Mouse (Mus musculus): ENCODE data around the gene Mgat5. TPM values are rescaled to one million over a fixed set of nuclear protein-coding genes. Genes with fewer than 3 reads are reported as not detected.

Gene Mgat5
- polyA plus RNA-seq, 1 experiment = 13.1 TPM

GRCm38 (mm10) chr1:127422565-127422964, 217.8 kb downstream of the Mgat5 start:
- 92% methylated on average over 4 of the region's 4 CpGs for WGBS
- Histone ChIP-seq H3K4me1 (ENCODE audit: control insufficient read depth, insufficient read depth, low read length) (peaks cover 22% of the 10 kb centered on the region), H3K36me3 (ENCODE audit: control insufficient read depth, insufficient read depth, low read length) (no peaks in the 10 kb centered on the region), H3K27ac (ENCODE audit: insufficient read depth, low read depth, low read length) (no peak overlapping the region), H3K27me3 (replicated peaks; ENCODE audit: control insufficient read depth, insufficient read depth, low read length) (no peaks in the 10 kb centered on the region), H3K4me3 (ENCODE audit: insufficient read depth, low read depth, low read length) (no peak overlapping the region)
- no peak for DNase-seq
- TF ChIP-seq CTCF (conservative IDR thresholded peaks at IDR 0.05; ENCODE audit: insufficient read depth, insufficient read length, low read depth, low read length) (no peak), POLR2A (IDR thresholded peaks at IDR 0.05; ENCODE audit: low read depth, low read length) (no peak)

- Histone ChIP-seq H3K4me1 (ENCODE audit: control insufficient read depth, insufficient read depth, low read length) (peaks cover 2% of the 10 kb centered on the region; the same call in 1 of the 2 replicates), H3K36me3 (ENCODE audit: control insufficient read depth, insufficient read depth, low read length) (no peaks in the 10 kb centered on the region), H3K27me3 (replicated peaks; ENCODE audit: control insufficient read depth, insufficient read depth, low read length) (no peaks in the 10 kb centered on the region), H3K4me3 (ENCODE audit: insufficient read depth, low read depth, low read length) (no peak overlapping the region), H3K27ac (ENCODE audit: insufficient read depth, low read depth, low read length) (no peak overlapping the region)
- TF ChIP-seq POLR2A (IDR thresholded peaks at IDR 0.05; ENCODE audit: low read depth, low read length) (no peak), CTCF (conservative IDR thresholded peaks at IDR 0.05; ENCODE audit: insufficient read depth, insufficient read length, low read depth, low read length) (no peak)
- WGBS = 50% methylated on average over 6 of the region's 6 CpGs
- DNase-seq = no peak
Observed at GRCm38 (mm10) chr1:127425021-127425532, 220.3 kb downstream of the Mgat5 start.

- Histone ChIP-seq H3K27me3 (replicated peaks; ENCODE audit: control insufficient read depth, insufficient read depth, low read length) (no peaks in the 10 kb centered on the region), H3K27ac (ENCODE audit: insufficient read depth, low read depth, low read length) (no peak overlapping the region), H3K4me3 (ENCODE audit: insufficient read depth, low read depth, low read length) (no peak overlapping the region), H3K36me3 (ENCODE audit: control insufficient read depth, insufficient read depth, low read length) (no peaks in the 10 kb centered on the region), H3K4me1 (ENCODE audit: control insufficient read depth, insufficient read depth, low read length) (no peaks in the 10 kb centered on the region)
- no peak for DNase-seq
- 95% methylated on average over 7 of the region's 7 CpGs for WGBS
- TF ChIP-seq POLR2A (IDR thresholded peaks at IDR 0.05; ENCODE audit: low read depth, low read length) (no peak), CTCF (conservative IDR thresholded peaks at IDR 0.05; ENCODE audit: insufficient read depth, insufficient read length, low read depth, low read length) (no peak)
Observed at GRCm38 (mm10) chr1:127430290-127430689, 225.5 kb downstream of the Mgat5 start.

- Histone ChIP-seq H3K36me3 (ENCODE audit: control insufficient read depth, insufficient read depth, low read length) (no peaks in the 10 kb centered on the region), H3K4me1 (ENCODE audit: control insufficient read depth, insufficient read depth, low read length) (no peaks in the 10 kb centered on the region), H3K4me3 (ENCODE audit: insufficient read depth, low read depth, low read length) (no peak overlapping the region), H3K27me3 (replicated peaks; ENCODE audit: control insufficient read depth, insufficient read depth, low read length) (no peaks in the 10 kb centered on the region), H3K27ac (ENCODE audit: insufficient read depth, low read depth, low read length) (no peak overlapping the region)
- TF ChIP-seq CTCF (conservative IDR thresholded peaks at IDR 0.05; ENCODE audit: insufficient read depth, insufficient read length, low read depth, low read length) = no peak
- TF ChIP-seq POLR2A (IDR thresholded peaks at IDR 0.05; ENCODE audit: low read depth, low read length) = no peak
- 70% methylated on average over 4 of the region's 4 CpGs for WGBS
- no peak for DNase-seq
Observed at GRCm38 (mm10) chr1:127434829-127435228, 230.0 kb downstream of the Mgat5 start.

GRCm38 (mm10) chr1:127437091-127437490, 232.3 kb downstream of the Mgat5 start:
- DNase-seq = no peak
- no peak for TF ChIP-seq CTCF (conservative IDR thresholded peaks at IDR 0.05; ENCODE audit: insufficient read depth, insufficient read length, low read depth, low read length)
- no peak for TF ChIP-seq POLR2A (IDR thresholded peaks at IDR 0.05; ENCODE audit: low read depth, low read length)
- Histone ChIP-seq H3K4me1 (ENCODE audit: control insufficient read depth, insufficient read depth, low read length) (no peaks in the 10 kb centered on the region), H3K4me3 (ENCODE audit: insufficient read depth, low read depth, low read length) (no peak overlapping the region), H3K27me3 (replicated peaks; ENCODE audit: control insufficient read depth, insufficient read depth, low read length) (no peaks in the 10 kb centered on the region), H3K27ac (ENCODE audit: insufficient read depth, low read depth, low read length) (no peak overlapping the region), H3K36me3 (ENCODE audit: control insufficient read depth, insufficient read depth, low read length) (no peaks in the 10 kb centered on the region)
- WGBS = 49% methylated on average over 6 of the region's 6 CpGs

GRCm38 (mm10) chr1:127439452-127439891, 234.7 kb downstream of the Mgat5 start:
- no peak for DNase-seq
- WGBS = 73% methylated on average over 9 of the region's 9 CpGs
- no peak overlapping the region for H3K4me3 ChIP-seq (ENCODE audit: insufficient read depth, low read depth, low read length)
- no peaks in the 10 kb centered on the region for H3K4me1 ChIP-seq (ENCODE audit: control insufficient read depth, insufficient read depth, low read length)
- TF ChIP-seq POLR2A (IDR thresholded peaks at IDR 0.05; ENCODE audit: low read depth, low read length) (no peak), CTCF (conservative IDR thresholded peaks at IDR 0.05; ENCODE audit: insufficient read depth, insufficient read length, low read depth, low read length) (no peak)
- H3K27ac ChIP-seq (ENCODE audit: insufficient read depth, low read depth, low read length) = no peak overlapping the region
- H3K27me3 ChIP-seq (replicated peaks; ENCODE audit: control insufficient read depth, insufficient read depth, low read length) = no peaks in the 10 kb centered on the region
- no peaks in the 10 kb centered on the region for H3K36me3 ChIP-seq (ENCODE audit: control insufficient read depth, insufficient read depth, low read length)

- no peak for TF ChIP-seq CTCF (conservative IDR thresholded peaks at IDR 0.05; ENCODE audit: insufficient read depth, insufficient read length, low read depth, low read length)
- TF ChIP-seq POLR2A (IDR thresholded peaks at IDR 0.05; ENCODE audit: low read depth, low read length) = no peak
- Histone ChIP-seq H3K4me1 (ENCODE audit: control insufficient read depth, insufficient read depth, low read length) (no peaks in the 10 kb centered on the region), H3K36me3 (ENCODE audit: control insufficient read depth, insufficient read depth, low read length) (no peaks in the 10 kb centered on the region), H3K27ac (ENCODE audit: insufficient read depth, low read depth, low read length) (no peak overlapping the region), H3K27me3 (replicated peaks; ENCODE audit: control insufficient read depth, insufficient read depth, low read length) (no peaks in the 10 kb centered on the region), H3K4me3 (ENCODE audit: insufficient read depth, low read depth, low read length) (no peak overlapping the region)
- WGBS = 94% methylated on average over 1 of the region's 1 CpGs
- no peak for DNase-seq
Observed at GRCm38 (mm10) chr1:127441007-127441406, 236.2 kb downstream of the Mgat5 start.
